Mouse (Mus musculus): ENCODE data around the gene Taf4. TPM values are rescaled to one million over a fixed set of nuclear protein-coding genes. Genes with fewer than 3 reads are reported as not detected.

Taf4 gene
- total and polyA plus RNA-seq, 3 experiments, result 6.3 to 21.8 TPM; not detected in 1

DNA sequence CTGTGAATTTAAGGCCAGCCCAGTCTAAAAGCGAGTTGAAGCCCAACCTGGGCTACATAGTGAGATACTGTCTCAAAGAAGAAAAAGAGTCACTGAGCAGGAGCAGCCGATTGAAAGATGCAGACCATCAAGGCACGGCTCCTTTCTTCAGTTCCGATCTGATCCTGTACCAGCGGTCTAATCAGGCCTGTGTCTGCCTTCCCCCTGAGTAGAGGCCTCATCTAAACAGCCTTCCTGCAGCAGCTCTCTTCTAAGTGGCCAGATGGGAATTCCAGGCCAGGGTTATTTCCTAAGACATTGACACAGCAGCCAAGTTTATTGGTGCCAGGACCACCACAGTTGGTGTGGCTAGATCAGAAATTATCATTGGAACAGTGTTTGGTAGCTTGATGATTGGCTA, 16.6 kb upstream of the Taf4 start:
- TF ChIP-seq SMC3 (IDR thresholded peaks at IDR 0.05; ENCODE audit: low read depth, low read length) (no peak), HCFC1 (IDR thresholded peaks at IDR 0.05; ENCODE audit: low read depth, low read length) (no peak), POLR2AphosphoS2 (IDR thresholded peaks at IDR 0.05; ENCODE audit: low read length) (no peak), USF1 (IDR thresholded peaks at IDR 0.05; ENCODE audit: low read depth, low read length) (no peak), MYB (IDR thresholded peaks at IDR 0.05; ENCODE audit: low read depth, low read length) (no peak), ETS1 (IDR thresholded peaks at IDR 0.05; ENCODE audit: low read depth, low read length) (no peak), ELF1 (IDR thresholded peaks at IDR 0.05; ENCODE audit: low read depth, low read length) (no peak), RAD21 (IDR thresholded peaks at IDR 0.05; ENCODE audit: low read depth, low read length) (no peak), BHLHE40 (IDR thresholded peaks at IDR 0.05; ENCODE audit: borderline replicate concordance, low read depth, low read length) (no peak), GATA1 (IDR thresholded peaks at IDR 0.05; ENCODE audit: low read depth, low read length) (no peak), E2F4 (IDR thresholded peaks at IDR 0.05; ENCODE audit: borderline replicate concordance, low read depth, low read length) (no peak), MXI1 (IDR thresholded peaks at IDR 0.05; ENCODE audit: low read depth, low read length) (no peak), POLR2A (IDR thresholded peaks at IDR 0.05; ENCODE audit: control insufficient read depth in 1 of 2, insufficient read depth in 1 of 2, low read depth in 1 of 2, low read length in 2 of 2, poor library complexity in 1 of 2) (no peak), TBP (IDR thresholded peaks at IDR 0.05; ENCODE audit: low read depth, low read length) (no peak), CHD1 (IDR thresholded peaks at IDR 0.05; ENCODE audit: low read depth, low read length) (no peak), MAX (IDR thresholded peaks at IDR 0.05; ENCODE audit: low read length) (no peak), JUND (IDR thresholded peaks at IDR 0.05; ENCODE audit: low read depth, low read length) (no peak)
- DNase-seq (ENCODE audit: low read depth, low spot score), result no peak
- H3K4me3 ChIP-seq (ENCODE audit: control insufficient read depth in 1 of 2, insufficient read depth in 1 of 2, low read depth in 2 of 2, low read length in 2 of 2), result no peak overlapping the region
- no peak overlapping the region for H3K27ac ChIP-seq (ENCODE audit: control insufficient read depth, low read depth, low read length)
- H3K79me2 ChIP-seq (ENCODE audit: control insufficient read depth, insufficient read depth, low read length, poor library complexity), result no peaks in the 10 kb centered on the region
- peaks cover 0 to 2% of the 10 kb centered on the region in 2 experiments; a peak in 3 of 4 replicates for H3K27me3 ChIP-seq (ENCODE audit: control insufficient read depth in 1 of 2, insufficient read depth in 2 of 2, low read length in 2 of 2)
- H3K9me3 ChIP-seq (replicated peaks; ENCODE audit: insufficient read depth, low read length), result no peaks in the 10 kb centered on the region
- H3K36me3 ChIP-seq (ENCODE audit: control insufficient read depth in 1 of 2, insufficient read depth in 2 of 2, low read length in 2 of 2), result no peaks in the 10 kb centered on the region
- no peaks in the 10 kb centered on the region for H3K4me1 ChIP-seq (ENCODE audit: control insufficient read depth in 1 of 2, insufficient read depth in 2 of 2, low read length in 2 of 2)
- H3K9ac ChIP-seq (ENCODE audit: control insufficient read depth, low read depth, low read length, poor library complexity, severe bottlenecking), result no peak overlapping the region

DNA sequence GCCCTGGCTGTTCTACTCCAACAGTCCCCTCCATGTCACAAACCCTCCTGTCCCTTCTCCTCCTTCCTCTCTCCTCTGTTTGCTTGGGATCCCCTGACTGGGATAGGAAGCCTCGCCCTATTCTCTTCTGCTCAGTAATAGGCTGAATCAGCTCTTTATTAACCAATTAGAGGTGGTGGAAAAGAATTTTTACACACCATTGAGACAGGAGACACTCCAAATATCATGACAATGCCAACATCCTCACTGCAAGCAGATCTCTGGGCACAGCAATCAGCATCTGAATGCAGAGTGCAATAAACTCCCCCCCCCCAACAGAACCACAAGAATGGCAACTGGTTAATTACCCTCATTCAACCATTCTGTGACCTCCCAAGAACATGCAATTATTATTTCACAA, 12.7 kb upstream of the Taf4 start:
- TF ChIP-seq NELFE (IDR thresholded peaks at IDR 0.05; ENCODE audit: low read depth, low read length), result no peak
- no peak for TF ChIP-seq EP300 (IDR thresholded peaks at IDR 0.05; ENCODE audit: low read depth in 1 of 2, low read length in 2 of 2)
- TF ChIP-seq ZNF384 (IDR thresholded peaks at IDR 0.05; ENCODE audit: low read depth, low read length), result no peak
- no peak for TF ChIP-seq E2F4 (IDR thresholded peaks at IDR 0.05; ENCODE audit: borderline replicate concordance, low read depth, low read length)
- no peak for TF ChIP-seq MYB (IDR thresholded peaks at IDR 0.05; ENCODE audit: low read depth, low read length)
- no peak for TF ChIP-seq UBTF (IDR thresholded peaks at IDR 0.05; ENCODE audit: borderline replicate concordance, insufficient read depth, low read depth, low read length)
- TF ChIP-seq SMC3 (IDR thresholded peaks at IDR 0.05; ENCODE audit: low read depth, low read length), result no peak
- TF ChIP-seq BHLHE40 (IDR thresholded peaks at IDR 0.05; ENCODE audit: borderline replicate concordance, low read depth, low read length), result no peak
- no peak for TF ChIP-seq RAD21 (IDR thresholded peaks at IDR 0.05; ENCODE audit: low read depth, low read length)
- TF ChIP-seq ZMIZ1 (IDR thresholded peaks at IDR 0.05; ENCODE audit: low read depth, low read length), result no peak
- TF ChIP-seq SIN3A (IDR thresholded peaks at IDR 0.05; ENCODE audit: low read length), result no peak
- Histone ChIP-seq H3K27ac (ENCODE audit: control insufficient read depth, low read depth, low read length) (no peak overlapping the region), H3K27me3 (ENCODE audit: control insufficient read depth in 1 of 2, insufficient read depth in 2 of 2, low read length in 2 of 2) (no peaks in the 10 kb centered on the region; a peak in 1 of 4 replicates), H3K36me3 (ENCODE audit: control insufficient read depth in 1 of 2, insufficient read depth in 2 of 2, low read length in 2 of 2) (no peaks in the 10 kb centered on the region), H3K4me1 (ENCODE audit: control insufficient read depth in 1 of 2, insufficient read depth in 2 of 2, low read length in 2 of 2) (peaks cover 0 to 6% of the 10 kb centered on the region in 2 experiments; a peak in 2 of 4 replicates), H3K9me3 (replicated peaks; ENCODE audit: insufficient read depth, low read length) (no peaks in the 10 kb centered on the region), H3K79me2 (ENCODE audit: control insufficient read depth, insufficient read depth, low read length, poor library complexity) (no peaks in the 10 kb centered on the region), H3K9ac (ENCODE audit: control insufficient read depth, low read depth, low read length, poor library complexity, severe bottlenecking) (no peak overlapping the region), H3K4me3 (ENCODE audit: control insufficient read depth in 1 of 2, insufficient read depth in 1 of 2, low read depth in 2 of 2, low read length in 2 of 2) (no peak overlapping the region)
- DNase-seq (ENCODE audit: low read depth, low spot score), result no peak
